Mouse (Mus musculus) kidney, adult 2 months (tissue): ENCODE data around the gene U2af2.

Source experiments
- CTCF ChIP-seq: fragments of 200-500 bp; conservative IDR thresholded peaks from 2 replicates; pipeline ENCODE4 v1.5.1; 2011; ENCODE audit warnings: low read depth, mild to moderate bottlenecking, control low read depth, low read length, moderate library complexity, mixed read lengths; ENCODE audit not compliant: insufficient read depth, insufficient read length
- POLR2A ChIP-seq: fragments of 200-500 bp; IDR thresholded peaks from one replicate; pipeline ENCODE4 v1.6.1; 2011; ENCODE audit warnings: low read depth, low read length, control low read depth

GRCm38 (mm10) chr7:5056651-5057263, 5.2 kb upstream of the U2af2 start:
- TF ChIP-seq POLR2A (no peak), CTCF (no peak)
